Mouse (Mus musculus) lung, postnatal 0 days (tissue): ENCODE measurements at regions not wholly inside any gene's neighbourhood (a gene's known extent, or its start where the extent isn't known, plus 50 kb on each side); places are given as distances from the start of the nearest gene placed in this dataset.

Experiments used
- ATAC-seq: fragments of 200-750 bp; cut with Nextera tagmentation; 2 replicates; pipeline ENCODE4 v1.8.0; 2017; ENCODE audit warnings: moderate library complexity
- DNase-seq: peaks from one replicate; pipeline ENCODE4 v3.0.0-alpha.2; 2016; ENCODE audit warnings: low spot score
- H3K27ac ChIP-seq: fragments of 300-500 bp; sonication (generic); 2 replicates; pipeline ENCODE4 v1.5.1; 2014; ENCODE audit warnings: antibody characterized with exemption, mild to moderate bottlenecking, low read length, mixed read lengths
- H3K27me3 ChIP-seq: fragments of 300-500 bp; sonication (generic); replicated peaks from 2 replicates; pipeline ENCODE4 v1.6.1; 2014; ENCODE audit warnings: low read length, mixed read lengths; ENCODE audit not compliant: insufficient read depth
- H3K36me3 ChIP-seq: fragments of 300-500 bp; sonication (generic); 2 replicates; pipeline ENCODE4 v1.6.1; 2014; ENCODE audit warnings: low read length, mixed read lengths; ENCODE audit not compliant: insufficient read depth
- H3K4me1 ChIP-seq: fragments of 300-500 bp; sonication (generic); 2 replicates; pipeline ENCODE4 v1.6.1; 2014; ENCODE audit warnings: antibody characterized with exemption, low read depth, low read length, mixed read lengths; ENCODE audit not compliant: insufficient read depth
- H3K4me2 ChIP-seq: fragments of 300-500 bp; sonication (generic); replicated peaks from 2 replicates; pipeline ENCODE4 v1.6.1; 2014; ENCODE audit warnings: low read depth, mild to moderate bottlenecking, low read length, moderate library complexity, mixed read lengths
- H3K4me3 ChIP-seq: fragments of 300-500 bp; sonication (generic); 2 replicates; pipeline ENCODE4 v1.5.1; 2014; ENCODE audit warnings: low read depth, low read length
- H3K9ac ChIP-seq: fragments of 300-500 bp; sonication (generic); replicated peaks from 2 replicates; pipeline ENCODE4 v1.6.1; 2014; ENCODE audit warnings: low read depth, mild to moderate bottlenecking
- H3K9me3 ChIP-seq: fragments of 300-500 bp; sonication (generic); 2 replicates; pipeline ENCODE4 v1.6.1; 2016; ENCODE audit warnings: low read length, mixed read lengths
- CTCF ChIP-seq: IDR thresholded peaks from 2 replicates; pipeline ENCODE4 v1.5.1; 2016; ENCODE audit warnings: antibody characterized with exemption, mild to moderate bottlenecking
- EP300 ChIP-seq: IDR thresholded peaks from 2 replicates; pipeline ENCODE4 v1.6.1; 2016; ENCODE audit warnings: antibody characterized with exemption, mild to moderate bottlenecking, control low read depth
- WGBS: fragments of 180-500 bp; shearing (Covaris S2); extraction: QIAGEN DNeasy Blood & Tissue Kit; methylation state at CpG from one replicate; pipeline ENCODE4 v1.1.7; 2014; 5-methylcytosine and 5-hydroxymethylcytosine counted together

GRCm38 (mm10) chr1:128912532-128912931 is 320.4 kb upstream of the Cxcr4 start:
- Histone ChIP-seq H3K9ac (no peak overlapping the region), H3K4me1 (no peaks in the 10 kb centered on the region), H3K27me3 (no peaks in the 10 kb centered on the region), H3K27ac (no peak overlapping the region), H3K4me3 (no peak overlapping the region), H3K4me2 (no peak overlapping the region), H3K36me3 (no peaks in the 10 kb centered on the region), H3K9me3 (no peaks in the 10 kb centered on the region)
- DNase-seq (no peak), ATAC-seq (no peak)
- TF ChIP-seq EP300 (no peak), CTCF (no peak)

GRCm38 (mm10) chr1:128907566-128907965 is 315.5 kb upstream of the Cxcr4 start:
- Histone ChIP-seq H3K4me2 (no peak overlapping the region), H3K27ac (no peak overlapping the region), H3K27me3 (no peaks in the 10 kb centered on the region), H3K4me1 (no peaks in the 10 kb centered on the region), H3K9me3 (no peaks in the 10 kb centered on the region), H3K4me3 (no peak overlapping the region), H3K9ac (no peak overlapping the region), H3K36me3 (no peaks in the 10 kb centered on the region)
- 67% methylated on average over 2 of the region's 2 CpGs for WGBS
- ATAC-seq (no peak), DNase-seq (no peak)
- TF ChIP-seq EP300 (no peak), CTCF (no peak)

DNA sequence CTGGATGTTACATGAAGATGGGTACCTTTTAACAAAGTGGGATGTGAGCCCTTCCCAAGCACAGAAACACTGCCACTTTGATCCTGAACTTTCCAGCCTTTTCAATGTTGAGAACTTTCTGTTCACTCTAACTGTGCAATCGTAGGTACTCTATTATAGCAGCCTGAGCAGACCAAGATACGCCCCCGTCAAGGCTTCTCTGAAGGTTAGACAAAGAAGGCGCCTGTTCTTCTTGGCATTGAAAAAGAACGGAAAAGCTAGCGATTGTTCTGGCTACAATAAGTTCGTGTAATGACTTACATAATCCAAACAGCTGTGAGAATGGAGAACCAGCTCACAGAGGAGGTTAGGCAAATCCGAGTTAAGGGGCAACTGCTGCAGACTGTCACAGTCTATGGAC is 305.9 kb upstream of the Cxcr4 start:
- no peak for ATAC-seq
- Histone ChIP-seq H3K4me1 (no peaks in the 10 kb centered on the region), H3K9me3 (no peaks in the 10 kb centered on the region), H3K4me2 (no peak overlapping the region), H3K9ac (no peak overlapping the region), H3K27ac (no peak overlapping the region), H3K27me3 (no peaks in the 10 kb centered on the region), H3K4me3 (no peak overlapping the region), H3K36me3 (no peaks in the 10 kb centered on the region)
- WGBS: 64% methylated on average over 8 of the region's 8 CpGs
- no peak for TF ChIP-seq EP300
- TF ChIP-seq CTCF: no peak
- DNase-seq: no peak

GRCm38 (mm10) chr1:128894546-128894945 is 302.5 kb upstream of the Cxcr4 start:
- no peak overlapping the region for H3K9ac ChIP-seq
- no peaks in the 10 kb centered on the region for H3K36me3 ChIP-seq
- no peaks in the 10 kb centered on the region for H3K9me3 ChIP-seq
- ATAC-seq: no peak
- no peak for DNase-seq
- no peak for TF ChIP-seq EP300
- no peak for TF ChIP-seq CTCF
- no peak overlapping the region for H3K4me2 ChIP-seq
- H3K4me3 ChIP-seq: no peak overlapping the region
- no peaks in the 10 kb centered on the region for H3K4me1 ChIP-seq
- 83% methylated on average over 5 of the region's 5 CpGs for WGBS
- H3K27me3 ChIP-seq: no peaks in the 10 kb centered on the region
- no peak overlapping the region for H3K27ac ChIP-seq

- Histone ChIP-seq H3K4me2 (no peak overlapping the region), H3K27ac (no peak overlapping the region), H3K9ac (no peak overlapping the region), H3K4me3 (no peak overlapping the region), H3K4me1 (no peaks in the 10 kb centered on the region), H3K9me3 (no peaks in the 10 kb centered on the region), H3K27me3 (no peaks in the 10 kb centered on the region), H3K36me3 (no peaks in the 10 kb centered on the region)
- ATAC-seq (no peak), DNase-seq (no peak)
- TF ChIP-seq EP300: no peak
Measured at GRCm38 (mm10) chr1:128878291-128878690, 286.2 kb upstream of the Cxcr4 start.

- peak; percentile 56 for DNase-seq
- no peak for TF ChIP-seq EP300
- peak; percentile 89 for TF ChIP-seq CTCF
- Histone ChIP-seq H3K4me2 (no peak overlapping the region), H3K27me3 (no peaks in the 10 kb centered on the region), H3K36me3 (no peaks in the 10 kb centered on the region), H3K4me1 (no peaks in the 10 kb centered on the region), H3K9me3 (no peaks in the 10 kb centered on the region), H3K9ac (no peak overlapping the region), H3K27ac (no peak overlapping the region), H3K4me3 (no peak overlapping the region)
- WGBS: 11% methylated on average over 8 of the region's 8 CpGs
- no peak for ATAC-seq
Measured at GRCm38 (mm10) chr1:128875289-128875688, 283.2 kb upstream of the Cxcr4 start.

GRCm38 (mm10) chr1:128874190-128874589 is 282.1 kb upstream of the Cxcr4 start:
- DNase-seq (no peak), ATAC-seq (no peak)
- Histone ChIP-seq H3K27me3 (no peaks in the 10 kb centered on the region), H3K4me1 (no peaks in the 10 kb centered on the region), H3K27ac (no peak overlapping the region), H3K36me3 (no peaks in the 10 kb centered on the region), H3K4me2 (no peak overlapping the region), H3K9ac (no peak overlapping the region), H3K9me3 (no peaks in the 10 kb centered on the region), H3K4me3 (no peak overlapping the region)
- WGBS: 73% methylated on average over 11 of the region's 11 CpGs
- TF ChIP-seq EP300: no peak
- TF ChIP-seq CTCF: no peak
